Mouse (Mus musculus): ENCODE results near the gene Vmn1r188. TPM values are rescaled to one million over a fixed set of nuclear protein-coding genes. Genes with fewer than 3 reads are reported as not detected.
"Not testable (repeated sequence)": the region's sequence is repeated elsewhere in the genome, so short reads cannot be mapped to it uniquely, and the experiment has no call there.

Vmn1r188 gene
- polyA plus RNA-seq, 1 experiment from 2014 or later: not detected

DNA sequence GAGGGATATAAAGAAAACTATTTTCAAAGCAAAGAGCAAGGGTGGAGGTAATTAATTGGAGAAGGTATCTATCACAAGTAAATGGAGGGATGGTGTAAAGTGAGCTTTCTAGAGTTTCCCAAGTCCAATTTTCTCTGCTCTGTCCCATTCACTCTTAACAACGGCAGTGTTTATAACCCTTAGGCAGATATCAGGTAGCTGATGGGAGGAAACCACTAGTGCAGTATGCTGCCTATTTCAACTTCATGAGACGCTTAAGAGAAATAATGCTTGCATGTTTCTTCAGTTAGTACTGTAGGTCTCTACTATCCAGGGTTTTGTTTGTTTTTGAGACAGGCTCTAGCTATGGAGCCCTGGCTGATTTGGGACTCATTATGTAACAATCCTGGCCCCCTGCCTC lies 46.8 kb upstream of the Vmn1r188 start:
- TF ChIP-seq CTCF (IDR thresholded peaks at IDR 0.05; ENCODE audit: low read depth) (no peak), EP300 (optimal IDR thresholded peaks at IDR 0.05) (no peak)
- H3K9me3 ChIP-seq (ENCODE audit: control insufficient read depth, low read length): no peaks in the 10 kb centered on the region
- no peak for DNase-seq (ENCODE audit: low spot score)
- no peaks in the 10 kb centered on the region for H3K27me3 ChIP-seq (ENCODE audit: control insufficient read depth, insufficient read depth, low read length)
- no peak overlapping the region for H3K27ac ChIP-seq (replicated peaks)
- H3K4me1 ChIP-seq (replicated peaks; ENCODE audit: control insufficient read depth, insufficient read depth): 0 out of 2 replicates have a peak, but pooled peaks cover 2% of the 10 kb centered on the region
- H3K9ac ChIP-seq (ENCODE audit: low read length): no peak overlapping the region
- no peak overlapping the region for H3K4me2 ChIP-seq (replicated peaks; ENCODE audit: low read depth)
- ATAC-seq (ENCODE audit: low FRiP score, low TSS enrichment): no peak
- H3K36me3 ChIP-seq (ENCODE audit: control insufficient read depth, insufficient read depth, low read length): no peaks in the 10 kb centered on the region
- H3K4me3 ChIP-seq (ENCODE audit: low read depth, low read length): no peak overlapping the region
- WGBS: 68% methylated on average over 2 of the region's 2 CpGs

DNA sequence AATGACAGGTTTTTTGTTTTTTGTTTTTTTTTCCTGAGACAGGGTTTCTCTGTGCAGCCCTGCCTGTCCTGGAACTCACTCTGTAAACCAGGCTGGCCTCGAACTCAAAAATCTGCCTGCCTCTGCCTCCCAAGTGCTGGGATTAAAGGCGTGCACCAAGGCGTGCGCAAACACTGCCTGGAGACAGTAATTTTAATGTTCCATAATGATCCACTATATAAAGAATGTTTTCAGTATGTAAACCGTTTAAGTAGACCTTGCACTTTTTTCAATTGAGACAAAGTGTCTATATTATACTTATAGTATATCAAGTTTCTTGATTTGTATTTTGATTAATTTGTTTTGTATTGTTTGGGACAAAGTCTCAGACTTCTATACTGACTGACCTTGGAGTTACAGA lies 44.9 kb upstream of the Vmn1r188 start:
- WGBS: 61% methylated on average over 5 of the region's 5 CpGs
- TF ChIP-seq EP300 (optimal IDR thresholded peaks at IDR 0.05) (no peak), CTCF (IDR thresholded peaks at IDR 0.05; ENCODE audit: low read depth) (no peak)
- DNase-seq (ENCODE audit: low spot score): no peak
- no peak overlapping the region for H3K9ac ChIP-seq (ENCODE audit: low read length)
- ATAC-seq (ENCODE audit: low FRiP score, low TSS enrichment): no peak
- no peak overlapping the region for H3K4me3 ChIP-seq (ENCODE audit: low read depth, low read length)
- no peaks in the 10 kb centered on the region for H3K36me3 ChIP-seq (ENCODE audit: control insufficient read depth, insufficient read depth, low read length)
- no peak overlapping the region for H3K27ac ChIP-seq (replicated peaks)
- no peaks in the 10 kb centered on the region for H3K27me3 ChIP-seq (ENCODE audit: control insufficient read depth, insufficient read depth, low read length)
- no peaks in the 10 kb centered on the region for H3K9me3 ChIP-seq (ENCODE audit: control insufficient read depth, low read length)
- 0 out of 2 replicates have a peak, but pooled peaks cover 2% of the 10 kb centered on the region for H3K4me1 ChIP-seq (replicated peaks; ENCODE audit: control insufficient read depth, insufficient read depth)
- H3K4me2 ChIP-seq (replicated peaks; ENCODE audit: low read depth): no peak overlapping the region

DNA sequence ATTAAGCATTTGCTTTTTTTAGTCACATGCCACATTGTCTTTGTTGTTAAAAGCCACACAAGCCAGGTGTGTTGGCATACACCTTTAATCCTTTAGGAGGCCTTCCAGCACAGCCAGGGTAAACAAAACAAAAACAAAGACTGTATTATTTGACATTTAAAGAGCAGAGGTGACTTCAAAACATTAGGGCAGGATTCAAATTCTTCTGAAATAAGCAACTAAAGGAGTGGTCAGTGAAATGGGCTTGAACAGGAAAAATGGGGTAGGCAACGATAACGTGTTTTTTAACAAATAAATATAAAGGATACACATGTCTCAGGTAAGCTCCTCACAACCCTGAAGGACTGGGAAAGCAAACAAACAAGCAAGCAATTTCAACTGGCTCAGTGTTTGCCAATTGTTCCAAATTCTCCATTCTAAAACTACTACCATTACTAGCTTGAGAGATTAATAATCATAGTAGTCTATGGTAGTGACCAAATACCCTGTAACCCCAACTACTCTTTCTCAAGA lies 44.2 kb upstream of the Vmn1r188 start:
- Histone ChIP-seq H3K27ac (replicated peaks) (no peak overlapping the region), H3K4me2 (replicated peaks; ENCODE audit: low read depth) (peak overlapping the region; percentile 58), H3K4me1 (replicated peaks; ENCODE audit: control insufficient read depth, insufficient read depth) (0 out of 2 replicates have a peak, but pooled peaks cover 2% of the 10 kb centered on the region), H3K9me3 (ENCODE audit: control insufficient read depth, low read length) (no peaks in the 10 kb centered on the region), H3K9ac (ENCODE audit: low read length) (no peak overlapping the region), H3K27me3 (ENCODE audit: control insufficient read depth, insufficient read depth, low read length) (no peaks in the 10 kb centered on the region), H3K36me3 (ENCODE audit: control insufficient read depth, insufficient read depth, low read length) (no peaks in the 10 kb centered on the region), H3K4me3 (ENCODE audit: low read depth, low read length) (0 out of 2 replicates have a peak overlapping the region, but pooled peaks have one; percentile 35)
- no peak for DNase-seq (ENCODE audit: low spot score)
- no peak for TF ChIP-seq CTCF (IDR thresholded peaks at IDR 0.05; ENCODE audit: low read depth)
- TF ChIP-seq EP300 (optimal IDR thresholded peaks at IDR 0.05): no peak
- 5% methylated on average over 2 of the region's 2 CpGs for WGBS
- ATAC-seq (ENCODE audit: low FRiP score, low TSS enrichment): no peak

DNA sequence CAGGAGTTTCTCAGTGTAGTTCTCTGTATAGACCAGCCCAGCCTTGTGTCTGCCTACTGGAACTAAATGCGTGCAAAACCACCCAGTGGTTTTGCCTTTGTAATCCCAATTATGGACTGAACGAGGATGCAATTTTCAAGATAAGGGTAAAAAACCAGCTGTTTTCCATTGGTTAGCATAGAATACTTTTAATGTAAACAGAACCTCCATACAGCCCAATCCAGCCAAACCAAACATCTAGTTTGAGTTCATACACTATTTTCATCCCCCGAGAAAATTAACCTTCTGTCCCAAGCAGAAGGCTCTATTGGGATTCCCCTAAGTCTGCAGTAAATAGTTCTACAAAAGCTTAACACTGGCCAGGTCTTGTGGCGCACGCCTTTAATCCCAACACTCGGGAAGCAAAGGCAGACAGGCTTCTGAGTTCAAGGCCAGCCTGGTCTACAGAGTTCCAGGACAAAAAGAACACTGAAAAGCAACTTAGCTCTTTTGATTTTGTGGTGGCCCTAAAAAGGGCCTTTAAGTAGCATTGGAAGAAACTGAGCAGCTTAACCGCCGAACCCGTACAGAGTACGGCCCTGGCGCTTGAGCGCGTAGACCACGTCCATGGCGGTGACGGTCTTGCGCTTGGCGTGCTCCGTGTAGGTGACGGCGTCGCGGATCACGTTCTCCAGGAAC lies 43.6 kb upstream of the Vmn1r188 start:
- no peak for TF ChIP-seq CTCF (IDR thresholded peaks at IDR 0.05; ENCODE audit: low read depth)
- TF ChIP-seq EP300 (optimal IDR thresholded peaks at IDR 0.05): no peak
- no peak for ATAC-seq (ENCODE audit: low FRiP score, low TSS enrichment)
- Histone ChIP-seq H3K4me3 (ENCODE audit: low read depth, low read length) (peak overlapping the region; percentile 35), H3K9ac (ENCODE audit: low read length) (peak overlapping the region; percentile 43), H3K27me3 (ENCODE audit: control insufficient read depth, insufficient read depth, low read length) (no peaks in the 10 kb centered on the region), H3K9me3 (ENCODE audit: control insufficient read depth, low read length) (no peaks in the 10 kb centered on the region), H3K36me3 (ENCODE audit: control insufficient read depth, insufficient read depth, low read length) (no peaks in the 10 kb centered on the region), H3K27ac (replicated peaks) (peak overlapping the region; percentile 78), H3K4me1 (replicated peaks; ENCODE audit: control insufficient read depth, insufficient read depth) (0 out of 2 replicates have a peak, but pooled peaks cover 2% of the 10 kb centered on the region), H3K4me2 (replicated peaks; ENCODE audit: low read depth) (peak overlapping the region; percentile 58)
- 1% methylated on average over 19 of the region's 24 CpGs for WGBS
- peak; percentile 30 for DNase-seq (ENCODE audit: low spot score)

DNA sequence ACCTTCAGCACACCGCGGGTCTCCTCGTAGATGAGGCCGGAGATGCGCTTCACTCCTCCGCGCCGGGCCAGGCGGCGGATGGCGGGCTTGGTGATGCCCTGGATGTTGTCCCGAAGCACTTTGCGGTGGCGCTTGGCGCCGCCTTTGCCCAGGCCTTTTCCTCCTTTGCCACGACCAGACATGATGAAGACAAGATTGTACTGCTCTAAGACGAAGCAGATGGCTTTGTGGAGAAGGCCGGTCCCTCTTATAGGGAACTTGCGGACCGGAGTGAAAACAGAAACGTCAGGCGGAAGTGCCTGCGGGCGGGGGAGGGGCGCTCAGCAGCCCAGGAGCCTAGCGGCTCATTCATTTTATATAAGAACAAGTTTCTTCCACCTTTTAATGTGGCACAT lies 43.1 kb upstream of the Vmn1r188 start, which contains the start of gene Hist1h4i:
Gene Hist1h4i, minus strand, starts transcription at position 221 of the 395 bp plus-strand sequence.
- TF ChIP-seq EP300 (optimal IDR thresholded peaks at IDR 0.05) (peak; percentile 94), CTCF (IDR thresholded peaks at IDR 0.05; ENCODE audit: low read depth) (0 out of 2 replicates have a peak, but pooled peaks have one; percentile 5)
- H3K4me1 ChIP-seq (replicated peaks; ENCODE audit: control insufficient read depth, insufficient read depth); H3K27me3 ChIP-seq (ENCODE audit: control insufficient read depth, insufficient read depth, low read length); H3K9me3 ChIP-seq (ENCODE audit: control insufficient read depth, low read length); H3K36me3 ChIP-seq (ENCODE audit: control insufficient read depth, insufficient read depth, low read length): not testable (repeated sequence)
- Histone ChIP-seq H3K4me3 (ENCODE audit: low read depth, low read length) (peak within 1 kb of the TSS; percentile 35), H3K27ac (replicated peaks) (peak within 1 kb of the TSS; percentile 78), H3K9ac (ENCODE audit: low read length) (peak within 1 kb of the TSS; percentile 43), H3K4me2 (replicated peaks; ENCODE audit: low read depth) (peak within 1 kb of the TSS; percentile 58)
- WGBS: 1% methylated on average over 20 of the region's 27 CpGs
- peak; percentile 76 for ATAC-seq (ENCODE audit: low FRiP score, low TSS enrichment)
- DNase-seq (ENCODE audit: low spot score): peak; percentile 91
